Mouse (Mus musculus): ENCODE data around the gene Stim2. TPM values are rescaled to one million over a fixed set of nuclear protein-coding genes. Genes with fewer than 3 reads are reported as not detected.

Stim2 gene
- polyA plus RNA-seq, 1 experiment from 2014 or later: 16.4 TPM

DNA sequence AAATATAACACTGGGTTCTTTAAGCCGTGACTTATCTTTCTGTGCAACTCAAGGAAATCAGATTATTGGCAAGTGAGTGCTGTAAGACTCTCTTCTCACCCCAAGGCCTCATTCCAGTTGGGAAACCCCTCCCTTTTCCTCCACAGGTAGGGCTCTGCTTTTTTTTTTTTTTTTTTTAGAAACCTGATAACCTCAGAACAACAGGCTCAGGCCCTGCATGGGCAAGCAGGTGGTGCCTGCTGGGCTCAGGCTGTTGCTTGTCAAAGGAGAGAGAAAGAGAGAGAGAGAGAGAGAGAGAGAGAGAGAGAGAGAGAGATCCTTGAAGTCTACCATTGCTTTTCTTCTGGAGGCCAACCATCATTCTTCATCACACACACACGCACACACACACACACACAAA is 30.7 kb upstream of the Stim2 start:
- Histone ChIP-seq H3K4me1 (0 out of 2 replicates have a peak, but pooled peaks cover 4% of the 10 kb centered on the region), H3K9me3 (no peaks in the 10 kb centered on the region), H3K4me2 (no peak overlapping the region), H3K4me3 (no peak overlapping the region), H3K27ac (no peak overlapping the region), H3K27me3 (no peaks in the 10 kb centered on the region), H3K9ac (no peak overlapping the region), H3K36me3 (no peaks in the 10 kb centered on the region)
- WGBS: 73% methylated on average over 2 of the region's 2 CpGs
- no peak for ATAC-seq (ENCODE audit: insufficient number of reproducible peaks, insufficient read depth, low FRiP score, low TSS enrichment, low read depth)

DNA sequence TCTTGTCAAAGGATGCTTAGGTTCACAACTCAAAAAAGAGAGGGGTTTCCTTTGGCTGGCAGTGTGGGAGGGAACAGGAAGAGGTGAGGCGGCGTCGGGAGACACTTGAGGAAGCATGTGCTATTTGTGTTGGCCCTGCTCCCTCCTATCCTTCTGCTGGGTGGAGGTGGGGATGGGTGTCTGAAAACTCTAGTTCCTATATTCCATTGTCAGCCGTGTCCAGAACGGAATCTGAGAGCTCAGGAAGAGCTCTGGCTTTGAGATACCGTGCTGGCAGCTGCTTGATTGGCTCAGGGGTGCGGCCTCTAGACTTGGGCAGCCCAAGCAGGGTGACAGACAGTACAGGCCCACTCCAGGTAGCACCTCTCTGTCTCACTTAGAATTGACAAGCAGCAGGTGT is 28.1 kb upstream of the Stim2 start:
- Histone ChIP-seq H3K4me2 (no peak overlapping the region), H3K27me3 (no peaks in the 10 kb centered on the region), H3K9ac (no peak overlapping the region), H3K27ac (no peak overlapping the region), H3K4me3 (no peak overlapping the region), H3K4me1 (0 out of 2 replicates have a peak, but pooled peaks cover 4% of the 10 kb centered on the region), H3K9me3 (no peaks in the 10 kb centered on the region), H3K36me3 (no peaks in the 10 kb centered on the region)
- 76% methylated on average over 7 of the region's 7 CpGs for WGBS
- ATAC-seq (ENCODE audit: insufficient number of reproducible peaks, insufficient read depth, low FRiP score, low TSS enrichment, low read depth): no peak

- H3K36me3 ChIP-seq: no peaks in the 10 kb centered on the region
- no peak overlapping the region for H3K9ac ChIP-seq
- no peaks in the 10 kb centered on the region for H3K9me3 ChIP-seq
- WGBS: 85% methylated on average over 4 of the region's 4 CpGs
- no peak overlapping the region for H3K27ac ChIP-seq
- no peak for ATAC-seq (ENCODE audit: insufficient number of reproducible peaks, insufficient read depth, low FRiP score, low TSS enrichment, low read depth)
- H3K4me2 ChIP-seq: no peak overlapping the region
- no peaks in the 10 kb centered on the region for H3K27me3 ChIP-seq
- no peak overlapping the region for H3K4me3 ChIP-seq
- 0 out of 2 replicates have a peak, but pooled peaks cover 4% of the 10 kb centered on the region for H3K4me1 ChIP-seq
Observed at GRCm38 (mm10) chr5:53971201-53971600, 27.1 kb upstream of the Stim2 start.

- Histone ChIP-seq H3K9ac (no peak overlapping the region), H3K36me3 (no peaks in the 10 kb centered on the region), H3K27ac (no peak overlapping the region), H3K4me2 (no peak overlapping the region), H3K9me3 (no peaks in the 10 kb centered on the region), H3K4me3 (no peak overlapping the region), H3K4me1 (0 out of 2 replicates have a peak, but pooled peaks cover 9% of the 10 kb centered on the region), H3K27me3 (no peaks in the 10 kb centered on the region)
- no peak for ATAC-seq (ENCODE audit: insufficient number of reproducible peaks, insufficient read depth, low FRiP score, low TSS enrichment, low read depth)
- WGBS: 78% methylated on average over 4 of the region's 4 CpGs
Observed at GRCm38 (mm10) chr5:53972905-53973304, 25.4 kb upstream of the Stim2 start.

- WGBS: 83% methylated on average over 16 of the region's 16 CpGs
- ATAC-seq (ENCODE audit: insufficient number of reproducible peaks, insufficient read depth, low FRiP score, low TSS enrichment, low read depth): no peak
Observed at GRCm38 (mm10) chr5:53976497-53976896, 21.8 kb upstream of the Stim2 start.

GRCm38 (mm10) chr5:53977060-53977459 is 21.2 kb upstream of the Stim2 start:
- no peak overlapping the region for H3K27ac ChIP-seq
- 0 out of 2 replicates have a peak, but pooled peaks cover 5% of the 10 kb centered on the region for H3K4me1 ChIP-seq
- no peaks in the 10 kb centered on the region for H3K36me3 ChIP-seq
- H3K9me3 ChIP-seq: no peaks in the 10 kb centered on the region
- no peak for ATAC-seq (ENCODE audit: insufficient number of reproducible peaks, insufficient read depth, low FRiP score, low TSS enrichment, low read depth)
- H3K4me2 ChIP-seq: no peak overlapping the region
- 66% methylated on average over 8 of the region's 8 CpGs for WGBS
- H3K4me3 ChIP-seq: no peak overlapping the region
- no peaks in the 10 kb centered on the region for H3K27me3 ChIP-seq
- no peak overlapping the region for H3K9ac ChIP-seq

More at GRCm38 (mm10) chr5:53976497-53976896, 21.8 kb upstream of the Stim2 start:
- Histone ChIP-seq H3K27ac (no peak overlapping the region), H3K9ac (no peak overlapping the region), H3K36me3 (no peaks in the 10 kb centered on the region), H3K4me3 (no peak overlapping the region), H3K4me2 (no peak overlapping the region), H3K9me3 (no peaks in the 10 kb centered on the region), H3K27me3 (no peaks in the 10 kb centered on the region), H3K4me1 (0 out of 2 replicates have a peak, but pooled peaks cover 5% of the 10 kb centered on the region)

GRCm38 (mm10) chr5:53983358-53983757 is 14.9 kb upstream of the Stim2 start:
- 88% methylated on average over 4 of the region's 4 CpGs for WGBS
- Histone ChIP-seq H3K36me3 (no peaks in the 10 kb centered on the region), H3K4me2 (no peak overlapping the region), H3K27ac (no peak overlapping the region), H3K27me3 (no peaks in the 10 kb centered on the region), H3K4me1 (no peaks in the 10 kb centered on the region), H3K9ac (no peak overlapping the region), H3K4me3 (no peak overlapping the region), H3K9me3 (no peaks in the 10 kb centered on the region)
- no peak for ATAC-seq (ENCODE audit: insufficient number of reproducible peaks, insufficient read depth, low FRiP score, low TSS enrichment, low read depth)

GRCm38 (mm10) chr5:53985632-53986031 is 12.7 kb upstream of the Stim2 start:
- Histone ChIP-seq H3K36me3 (no peaks in the 10 kb centered on the region), H3K9me3 (no peaks in the 10 kb centered on the region), H3K9ac (no peak overlapping the region), H3K4me1 (no peaks in the 10 kb centered on the region), H3K4me2 (no peak overlapping the region), H3K27me3 (no peaks in the 10 kb centered on the region), H3K27ac (no peak overlapping the region), H3K4me3 (no peak overlapping the region)
- ATAC-seq (ENCODE audit: insufficient number of reproducible peaks, insufficient read depth, low FRiP score, low TSS enrichment, low read depth): no peak
- 92% methylated on average over 3 of the region's 3 CpGs for WGBS

DNA sequence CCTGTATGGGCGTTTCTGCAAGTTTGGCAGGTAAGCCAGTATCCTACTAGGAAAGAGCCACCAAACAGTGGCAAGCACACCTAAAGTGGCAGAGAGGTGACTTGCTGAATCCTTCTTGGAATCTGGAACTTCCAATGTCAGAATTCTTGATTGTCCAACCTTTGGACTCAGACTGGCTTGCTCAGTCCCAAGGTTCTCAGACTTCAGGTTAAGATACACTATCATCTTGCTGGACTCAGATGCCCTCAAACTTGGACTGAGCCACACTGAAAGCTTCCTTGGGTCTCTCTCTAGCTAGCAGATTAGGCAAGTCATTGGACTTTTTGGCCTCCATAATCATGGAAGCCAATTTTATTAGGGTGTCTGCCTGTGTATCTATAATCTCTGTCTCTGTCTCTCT is 10.8 kb upstream of the Stim2 start:
- Histone ChIP-seq H3K36me3 (no peaks in the 10 kb centered on the region), H3K9me3 (no peaks in the 10 kb centered on the region), H3K4me2 (no peak overlapping the region), H3K27ac (no peak overlapping the region), H3K4me3 (no peak overlapping the region), H3K4me1 (no peaks in the 10 kb centered on the region), H3K27me3 (no peaks in the 10 kb centered on the region), H3K9ac (no peak overlapping the region)
- 64% methylated on average over 1 of the region's 1 CpGs for WGBS
- ATAC-seq (ENCODE audit: insufficient number of reproducible peaks, insufficient read depth, low FRiP score, low TSS enrichment, low read depth): no peak

DNA sequence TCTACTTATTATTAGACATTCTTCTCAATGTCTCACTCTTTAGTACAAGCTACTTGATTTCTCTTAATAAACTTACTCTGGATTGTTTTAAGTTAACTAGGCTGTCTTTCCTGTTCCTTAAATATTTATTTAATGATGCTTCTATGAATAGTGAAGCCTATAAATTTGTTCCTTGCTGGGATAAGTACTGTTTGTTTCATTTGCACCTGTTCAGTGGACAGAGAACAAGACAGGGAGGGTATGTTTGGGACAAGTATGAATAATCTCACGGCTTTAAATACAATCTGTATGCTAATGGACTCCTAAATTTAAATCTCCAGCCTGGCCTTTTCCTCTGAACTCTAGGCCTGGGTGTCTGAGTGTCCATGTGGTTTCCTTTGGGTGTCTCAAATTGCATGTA is 10.2 kb upstream of the Stim2 start:
- Histone ChIP-seq H3K27ac (no peak overlapping the region), H3K4me1 (no peaks in the 10 kb centered on the region), H3K4me3 (no peak overlapping the region), H3K9me3 (no peaks in the 10 kb centered on the region), H3K36me3 (no peaks in the 10 kb centered on the region), H3K9ac (no peak overlapping the region), H3K27me3 (no peaks in the 10 kb centered on the region), H3K4me2 (no peak overlapping the region)
- WGBS: 82% methylated on average over 1 of the region's 1 CpGs
- ATAC-seq (ENCODE audit: insufficient number of reproducible peaks, insufficient read depth, low FRiP score, low TSS enrichment, low read depth): no peak

- Histone ChIP-seq H3K36me3 (no peaks in the 10 kb centered on the region), H3K4me1 (peaks cover 4% of the 10 kb centered on the region; the same call in 1 of the 2 replicates), H3K4me3 (no peak overlapping the region), H3K4me2 (no peak overlapping the region), H3K27ac (no peak overlapping the region), H3K9ac (no peak overlapping the region), H3K27me3 (no peaks in the 10 kb centered on the region), H3K9me3 (no peaks in the 10 kb centered on the region)
- ATAC-seq (ENCODE audit: insufficient number of reproducible peaks, insufficient read depth, low FRiP score, low TSS enrichment, low read depth): no peak
- 60% methylated on average over 7 of the region's 7 CpGs for WGBS
Observed at GRCm38 (mm10) chr5:53992616-53993015, 5.7 kb upstream of the Stim2 start.

- peaks cover 7% of the 10 kb centered on the region; the same call in 1 of the 2 replicates for H3K4me1 ChIP-seq
- 71% methylated on average over 4 of the region's 4 CpGs for WGBS
- no peak overlapping the region for H3K27ac ChIP-seq
- H3K9ac ChIP-seq: no peak overlapping the region
- H3K27me3 ChIP-seq: no peaks in the 10 kb centered on the region
- no peak overlapping the region for H3K4me3 ChIP-seq
- no peak for ATAC-seq (ENCODE audit: insufficient number of reproducible peaks, insufficient read depth, low FRiP score, low TSS enrichment, low read depth)
- no peaks in the 10 kb centered on the region for H3K36me3 ChIP-seq
- H3K9me3 ChIP-seq: no peaks in the 10 kb centered on the region
- H3K4me2 ChIP-seq: peak overlapping the region; percentile 86
Observed at GRCm38 (mm10) chr5:53994576-53994975, 3.7 kb upstream of the Stim2 start.
